Mouse (Mus musculus) brown adipose tissue, adult 24 weeks (tissue): Measurements from ENCODE around the gene Ocm. TPM values are rescaled to one million over a fixed set of nuclear protein-coding genes. Genes with fewer than 3 reads are reported as not detected.

ENCODE experiments used
- H3K27ac ChIP-seq: fragments of 200-500 bp; replicated peaks from 2 replicates; pipeline ENCODE4 v1.5.1; 2012; ENCODE audit warnings: low read depth, mild to moderate bottlenecking, low read length
- H3K4me1 ChIP-seq: fragments of 200-500 bp; 2 replicates; pipeline ENCODE4 v1.6.1; 2012; ENCODE audit warnings: low read length, mixed read lengths; ENCODE audit not compliant: control insufficient read depth, insufficient read depth, insufficient read length
- H3K4me3 ChIP-seq: fragments of 200-500 bp; 2 replicates; pipeline ENCODE4 v1.5.1; 2012; ENCODE audit warnings: low read depth, mild to moderate bottlenecking, low read length, moderate library complexity; ENCODE audit not compliant: insufficient read depth
- polyA plus RNA-seq: library from polyadenylated mRNA; stranded (reverse); fragments of >200 nt; gene quantifications from 2 replicates; pipeline ENCODE4 v1.2.4, GENCODE M21; 2012; ENCODE audit not compliant: missing spikeins, insufficient read depth, insufficient read length

Ocm gene
- polyA plus RNA-seq, 1 experiment = not detected

GRCm38 (mm10) chr5:143982361-143982760 lies 44.1 kb downstream of the Ocm start:
- H3K27ac ChIP-seq = no peak overlapping the region
- H3K4me1 ChIP-seq = no peaks in the 10 kb centered on the region
- no peak overlapping the region for H3K4me3 ChIP-seq

GRCm38 (mm10) chr5:143980858-143981257 lies 45.6 kb downstream of the Ocm start:
- no peaks in the 10 kb centered on the region for H3K4me1 ChIP-seq
- H3K4me3 ChIP-seq = no peak overlapping the region
- H3K27ac ChIP-seq = no peak overlapping the region

- no peak overlapping the region for H3K4me3 ChIP-seq
- no peak overlapping the region for H3K27ac ChIP-seq
Observed at GRCm38 (mm10) chr5:143976726-143977431, 49.6 kb downstream of the Ocm start.

GRCm38 (mm10) chr5:143976232-143976631 lies 50.2 kb downstream of the Ocm start:
- H3K27ac ChIP-seq = no peak overlapping the region
- no peaks in the 10 kb centered on the region for H3K4me1 ChIP-seq
- no peak overlapping the region for H3K4me3 ChIP-seq

More at GRCm38 (mm10) chr5:143976726-143977431, 49.6 kb downstream of the Ocm start:
- H3K4me1 ChIP-seq = no peaks in the 10 kb centered on the region

GRCm38 (mm10) chr5:143975631-143975933 lies 50.9 kb downstream of the Ocm start:
- Histone ChIP-seq H3K27ac (no peak overlapping the region), H3K4me1 (no peaks in the 10 kb centered on the region), H3K4me3 (no peak overlapping the region)

- H3K4me3 ChIP-seq = no peak overlapping the region
- no peaks in the 10 kb centered on the region for H3K4me1 ChIP-seq
Observed at GRCm38 (mm10) chr5:143974931-143975630, 51.4 kb downstream of the Ocm start.

GRCm38 (mm10) chr5:143972628-143973027 lies 53.8 kb downstream of the Ocm start:
- Histone ChIP-seq H3K4me3 (no peak overlapping the region), H3K4me1 (no peaks in the 10 kb centered on the region), H3K27ac (no peak overlapping the region)

More at GRCm38 (mm10) chr5:143974931-143975630, 51.4 kb downstream of the Ocm start:
- no peak overlapping the region for H3K27ac ChIP-seq

Other genes with a start within 250 kb of the Ocm start
- 20.0 and 20.1 TPM in 2 replicates for gene Eif2ak1, start 208.9 kb downstream of the Ocm start, polyA plus RNA-seq
- not detected in 2 replicates for gene Ankrd61, start 129.0 kb downstream of the Ocm start, polyA plus RNA-seq
- gene Aimp2, start 116.8 kb downstream of the Ocm start, polyA plus RNA-seq = 17.7 and 21.1 TPM in 2 replicates
- gene Pms2, start 116.7 kb downstream of the Ocm start, polyA plus RNA-seq = 2.9 and 3.0 TPM in 2 replicates
- not detected in 2 replicates for gene Gm42421, start 98.5 kb downstream of the Ocm start, polyA plus RNA-seq
- not detected in 2 replicates for gene Rsph10b, start 93.6 kb downstream of the Ocm start, polyA plus RNA-seq
- 44.3 and 48.2 TPM in 2 replicates for gene Ccz1, start 11.8 kb downstream of the Ocm start, polyA plus RNA-seq
- 18.5 and 18.8 TPM in 2 replicates for gene Lmtk2, start 73.8 kb upstream of the Ocm start, polyA plus RNA-seq
- not detected in 2 replicates for gene Bhlha15, start 163.6 kb upstream of the Ocm start, polyA plus RNA-seq
- 25.9 and 41.4 TPM in 2 replicates for gene Tecpr1, start 196.9 kb upstream of the Ocm start, polyA plus RNA-seq
- 230 and 282 TPM in 2 replicates for gene Bri3, start 217.8 kb upstream of the Ocm start, polyA plus RNA-seq